Comparison of ENCODE assay signal across 16 mouse cellular contexts in genomic region chr17:86727031-86727430, GRCm38 (mm10). TPM values are rescaled to one million over a fixed set of nuclear protein-coding genes. Genes with fewer than 3 reads are reported as not detected.
"Had no signal": no experiment of that assay in that cellular context is flagged by ENCODE, and none has a peak within 500 bp of the region (broad histone marks: within the 10 kb centered on the region; RNA-seq: fewer than 3 reads in every experiment).

No protein-coding gene starts in this region.

- ATAC-seq: liver, postnatal 0 days; midbrain, embryonic 13.5 days had no signal

- H3K4me3 ChIP-seq: left cerebral cortex, adult 2 months; limb, embryonic 12.5 days; liver, embryonic 13.5 days; midbrain, embryonic 13.5 days; myocyte; neural tube, embryonic 12.5 days had no signal

- H3K9me3 ChIP-seq: limb, embryonic 12.5 days; liver, embryonic 13.5 days; midbrain, embryonic 13.5 days; neural tube, embryonic 12.5 days had no signal

- H3K9ac ChIP-seq: limb, embryonic 12.5 days; liver, embryonic 13.5 days; liver, postnatal 0 days; midbrain, embryonic 13.5 days; neural tube, embryonic 12.5 days had no signal

- H3K36me3 ChIP-seq: limb, embryonic 12.5 days; liver, embryonic 13.5 days; midbrain, embryonic 13.5 days; neural tube, embryonic 12.5 days had no signal

- H3K27ac ChIP-seq: kidney, postnatal 0 days; left cerebral cortex, adult 2 months; limb, embryonic 12.5 days; liver, embryonic 13.5 days; midbrain, embryonic 13.5 days; neural tube, embryonic 12.5 days had no signal

- H3K4me2 ChIP-seq: limb, embryonic 12.5 days; liver, embryonic 13.5 days; midbrain, embryonic 13.5 days; neural tube, embryonic 12.5 days had no signal

- H3K27me3 ChIP-seq: limb, embryonic 12.5 days; liver, embryonic 13.5 days; neural tube, embryonic 12.5 days had no signal

- DNase-seq: kidney, adult 11 months; kidney, adult 9 months; kidney, postnatal 36 days; liver; liver, embryonic 13.5 days; liver, postnatal 0 days; retina, postnatal 1 day; right cerebral cortex, postnatal 4 days; thymus, postnatal 36 days had no signal

RNA-seq across cellular contexts. Expression of gene Epas1, which starts 26.5 kb away (rescaled TPM):
- total RNA-seq: megakaryocyte-erythroid progenitor cell, adult 5-6 weeks had no signal
